ENCODE assay signal across 8 mouse cellular contexts in genomic region chr2:25426721-25427191, GRCm38 (mm10). TPM values are rescaled to one million over a fixed set of nuclear protein-coding genes. Genes with fewer than 3 reads are reported as not detected.
DNase-seq lines count a peak whose midpoint lies in the region; ATAC-seq and TF ChIP-seq lines count a peak whose summit lies in the region.

No protein-coding gene starts in this region.

- intact Hi-C loops in left cerebral cortex, adult 2 months (cut with DNase I): loop anchor here (2.0 to 5.0 kb wide), 2 partner anchors 56 to 126 kb away; no protein-coding TSS in a partner anchor
- intact Hi-C loops in gastrocnemius, postnatal 36 days (cut with DNase I): loop anchor here (5.0 kb wide), 1 partner anchor 49 kb away; no protein-coding TSS in a partner anchor

- peak; percentile 54 to 63 for DNase-seq in left cerebral cortex, adult 2 months (ENCODE audit: extremely low spot score in 1 of 2, low spot score in 2 of 2)
- no peak for DNase-seq in left cerebral cortex, adult 11 months (ENCODE audit: low spot score)
- peak; percentile 89 for DNase-seq in R1 (ENCODE audit: low read depth, low spot score)
- peak; percentile 85 to 87 for DNase-seq in cerebellum, postnatal 36 days
- DNase-seq in gastrocnemius, postnatal 36 days: peak; percentile 58 to 62
- peak; percentile 48 to 49 for DNase-seq in layer of hippocampus, postnatal 36 days

- peaks cover 9% of the 10 kb centered on the region for H3K4me1 ChIP-seq in testis, adult 2 months (ENCODE audit: control insufficient read depth, insufficient read depth, low read length)

- H3K27ac ChIP-seq in left cerebral cortex, adult 2 months: no peak overlapping the region
- H3K27ac ChIP-seq in testis, adult 2 months (ENCODE audit: control insufficient read depth, insufficient read depth, low read depth, low read length): no peak overlapping the region

- ATAC-seq in monocyte, adult 5-6 weeks (replicated peaks; ENCODE audit: insufficient number of reproducible peaks, low FRiP score, low TSS enrichment, poor library complexity, severe bottlenecking): peak; percentile 31

- TF ChIP-seq POLR2A in testis, adult 2 months (IDR thresholded peaks at IDR 0.05; ENCODE audit: control insufficient read depth, low read depth, low read length): no peak

- H3K36me3 ChIP-seq in testis, adult 2 months (ENCODE audit: control insufficient read depth, insufficient read depth, low read length): no peaks in the 10 kb centered on the region

- peak; percentile 80 for TF ChIP-seq CTCF in left cerebral cortex, adult 2 months (IDR thresholded peaks at IDR 0.05)
- peak; percentile 66; the same call in 1 of the 2 replicates for TF ChIP-seq CTCF in testis, adult 2 months (IDR thresholded peaks at IDR 0.05; ENCODE audit: control insufficient read depth, insufficient read depth, insufficient replicate concordance, low read depth, low read length)

- no peak overlapping the region for H3K4me3 ChIP-seq in left cerebral cortex, adult 2 months
- no peak overlapping the region for H3K4me3 ChIP-seq in testis, adult 2 months (ENCODE audit: control insufficient read depth, low read depth, low read length)

- H3K27me3 ChIP-seq in testis, adult 2 months (ENCODE audit: control insufficient read depth, insufficient read depth, low read length): no peaks in the 10 kb centered on the region

RNA-seq across cellular contexts. Expression of gene Abca2, which starts 1.7 kb away (rescaled TPM):
- total RNA-seq in left cerebral cortex, adult 2 months (2021): 100 to 1,000 TPM; 160 to 168 TPM
- 10 to 100 TPM; 12.3 to 16.5 TPM for total RNA-seq in gastrocnemius, postnatal 36 days (2021)
- 100 to 1,000 TPM; 147 to 167 TPM for total RNA-seq in layer of hippocampus, postnatal 36 days (2021)
- total RNA-seq in monocyte, adult 5-6 weeks (2017): 16.8 to 46.8 TPM (median 17.5 TPM) in 3 replicates
- 17.3 and 18.3 TPM in 2 replicates for polyA plus RNA-seq in testis, adult 2 months (2012; rRNA removed)

RNA-seq across cellular contexts. Expression of gene Fut7, which starts 3.7 kb away (rescaled TPM):
- total RNA-seq in left cerebral cortex, adult 2 months (2021): under 1 TPM in 1 of 2 experiments, not detected in 1; 0.43 TPM
- not detected for total RNA-seq in gastrocnemius, postnatal 36 days (2021)
- under 1 TPM; 0.87 to 0.94 TPM for total RNA-seq in layer of hippocampus, postnatal 36 days (2021)
- 8.9 to 13.9 TPM (median 11.0 TPM) in 3 replicates for total RNA-seq in monocyte, adult 5-6 weeks (2017)
- 0.10 TPM in 1 of 2 replicates, not detected in the other for polyA plus RNA-seq in testis, adult 2 months (2012; rRNA removed)

RNA-seq across cellular contexts. Expression of gene Npdc1, which starts 27.6 kb away (rescaled TPM):
- 100 to 1,000 TPM; 337 to 366 TPM for total RNA-seq in left cerebral cortex, adult 2 months (2021)
- total RNA-seq in gastrocnemius, postnatal 36 days (2021): 10 to 100 TPM; 14.2 to 17.6 TPM
- total RNA-seq in layer of hippocampus, postnatal 36 days (2021): 100 to 1,000 TPM; 422 to 431 TPM
- total RNA-seq in monocyte, adult 5-6 weeks (2017): not detected in 3 replicates
- polyA plus RNA-seq in testis, adult 2 months (2012; rRNA removed): 13.6 and 15.9 TPM in 2 replicates

RNA-seq across cellular contexts. Expression of gene Clic3, which starts 29.9 kb away (rescaled TPM):
- total RNA-seq in left cerebral cortex, adult 2 months (2021): not detected
- under 1 TPM; 0.35 to 0.46 TPM for total RNA-seq in gastrocnemius, postnatal 36 days (2021)
- total RNA-seq in layer of hippocampus, postnatal 36 days (2021): under 1 TPM in 1 of 2 experiments, not detected in 1; 0.66 TPM
- total RNA-seq in monocyte, adult 5-6 weeks (2017): not detected in 3 replicates
- polyA plus RNA-seq in testis, adult 2 months (2012; rRNA removed): 0.78 and 11.8 TPM in 2 replicates

RNA-seq across cellular contexts. Expression of gene Entpd2, which starts 31.1 kb away (rescaled TPM):
- 10 to 100 TPM; 11.5 to 13.1 TPM for total RNA-seq in left cerebral cortex, adult 2 months (2021)
- total RNA-seq in gastrocnemius, postnatal 36 days (2021): 1 to 10 TPM; 7.2 to 9.5 TPM
- 10 to 100 TPM; 14.9 to 16.1 TPM for total RNA-seq in layer of hippocampus, postnatal 36 days (2021)
- total RNA-seq in monocyte, adult 5-6 weeks (2017): not detected in 3 replicates
- 6.2 and 6.5 TPM in 2 replicates for polyA plus RNA-seq in testis, adult 2 months (2012; rRNA removed)

Comparison
In these comparisons a context has a peak if more than half of its experiments do, and no peak if none do; other contexts are left out.
1. RNA of gene Npdc1, which starts 27.6 kb away (total RNA-seq): 422 to 431 TPM in layer of hippocampus, postnatal 36 days and 337 to 366 TPM in left cerebral cortex, adult 2 months; 14.2 to 17.6 TPM in gastrocnemius, postnatal 36 days and not detected in monocyte, adult 5-6 weeks; every median in the first group is over 10 times any median in the second.